9 mouse cellular contexts compared by ENCODE assay signal in the genomic region with DNA sequence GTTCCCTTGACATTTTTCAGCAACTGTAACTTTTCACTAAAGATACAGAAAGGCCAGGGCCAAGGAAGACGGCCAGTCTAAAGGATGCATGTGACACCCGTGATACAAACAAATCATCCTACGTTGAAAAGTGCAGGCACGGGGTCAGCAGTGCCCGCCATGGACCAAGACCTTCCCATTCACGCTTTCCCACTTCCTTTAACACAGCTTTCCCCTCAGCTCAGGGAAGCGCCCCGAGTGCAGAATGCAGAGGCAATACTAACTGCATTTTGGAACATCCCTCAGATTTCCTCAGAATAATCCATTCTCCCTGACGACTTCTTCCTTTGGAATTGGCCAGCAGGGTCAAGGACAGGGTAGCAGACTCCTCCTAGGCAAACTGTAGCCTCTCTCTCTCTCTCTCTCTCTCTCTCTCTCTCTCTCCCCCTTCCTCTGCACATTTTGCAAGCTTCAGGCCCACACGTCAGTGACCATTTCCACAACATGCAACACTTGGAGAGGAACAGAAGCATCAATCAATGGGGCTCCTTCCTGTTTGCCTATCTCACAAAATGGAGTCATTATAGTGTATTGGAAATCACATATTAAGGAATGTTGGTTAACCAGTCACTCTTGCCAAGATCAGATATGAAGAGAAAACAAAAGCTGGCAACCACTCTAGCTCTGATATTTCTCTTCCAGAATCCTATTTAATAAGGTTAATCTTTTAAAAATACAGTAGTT. TPM values are rescaled to one million over a fixed set of nuclear protein-coding genes. Genes with fewer than 3 reads are reported as not detected.
DNase-seq lines count a peak whose midpoint lies in the region; ATAC-seq lines count a peak whose summit lies in the region.
"Had no signal": no experiment of that assay in that cellular context is flagged by ENCODE, and none has a peak within 500 bp of the region (broad histone marks: within the 10 kb centered on the region; RNA-seq: fewer than 3 reads in every experiment).

No protein-coding gene starts in this region.

- H3K36me3 ChIP-seq in kidney, embryonic 16.5 days (ENCODE audit: insufficient read depth, low read length): no peaks in the 10 kb centered on the region
- no peaks in the 10 kb centered on the region for H3K36me3 ChIP-seq in hindbrain, embryonic 16.5 days (ENCODE audit: control insufficient read depth, insufficient read depth, low read length)
- H3K36me3 ChIP-seq: forebrain, embryonic 15.5 days had no signal

- peaks cover 72% of the 10 kb centered on the region for H3K4me1 ChIP-seq in kidney, embryonic 16.5 days (ENCODE audit: insufficient read depth, low read length)
- peaks cover 41% of the 10 kb centered on the region for H3K4me1 ChIP-seq in hindbrain, embryonic 16.5 days (ENCODE audit: control insufficient read depth, insufficient read depth, low read depth, low read length)

- 39% methylated on average over 10 of the region's 10 CpGs for WGBS in kidney, embryonic 16.5 days
- WGBS in hindbrain, embryonic 16.5 days: 65% methylated on average over 10 of the region's 10 CpGs

- H3K4me2 ChIP-seq in kidney, embryonic 16.5 days (replicated peaks; ENCODE audit: low read depth, low read length): peak overlapping the region; percentile 72
- peak overlapping the region; percentile 46 for H3K4me2 ChIP-seq in hindbrain, embryonic 16.5 days (ENCODE audit: low read length)

- H3K27me3 ChIP-seq in kidney, embryonic 16.5 days (ENCODE audit: insufficient read depth, low read length): no peaks in the 10 kb centered on the region
- H3K27me3 ChIP-seq in hindbrain, embryonic 16.5 days (replicated peaks; ENCODE audit: control insufficient read depth, insufficient read depth, low read length): no peaks in the 10 kb centered on the region
- H3K27me3 ChIP-seq: forebrain, embryonic 15.5 days had no signal

- H3K9ac ChIP-seq in kidney, embryonic 16.5 days (replicated peaks; ENCODE audit: low read length): peak overlapping the region; percentile 51; the same call in 1 of the 2 replicates
- no peak overlapping the region for H3K9ac ChIP-seq in hindbrain, embryonic 16.5 days (ENCODE audit: low read depth, low read length)
- H3K9ac ChIP-seq: forebrain, embryonic 15.5 days had no signal

- ATAC-seq in kidney, embryonic 16.5 days (ENCODE audit: low FRiP score, low TSS enrichment): no peak
- ATAC-seq in hindbrain, embryonic 16.5 days: no peak
- peak; percentile 41 for ATAC-seq in megakaryocyte, adult 5-6 weeks (ENCODE audit: poor library complexity, severe bottlenecking)
- ATAC-seq: forebrain, embryonic 15.5 days had no signal

- 0 out of 2 replicates have a peak overlapping the region, but pooled peaks have one; percentile 30 for H3K4me3 ChIP-seq in kidney, embryonic 16.5 days (ENCODE audit: low read length)
- H3K4me3 ChIP-seq in hindbrain, embryonic 16.5 days (ENCODE audit: low read length): no peak overlapping the region; the same call in 1 of the 2 replicates
- H3K4me3 ChIP-seq: forebrain, embryonic 15.5 days had no signal

- peak overlapping the region; percentile 84 for H3K27ac ChIP-seq in kidney, embryonic 16.5 days (ENCODE audit: low read length)
- no peak overlapping the region for H3K27ac ChIP-seq in hindbrain, embryonic 16.5 days (ENCODE audit: low read depth, low read length)
- H3K27ac ChIP-seq: forebrain, embryonic 15.5 days had no signal

- DNase-seq in adrenal gland, adult 2 months: peak; percentile 62
- DNase-seq in adrenal gland, adult 8-10 months: no peak
- DNase-seq in kidney, adult 18-20 months: no peak
- DNase-seq in embryo, embryonic 10.5 days (ENCODE audit: low spot score): no peak
- no peak for DNase-seq in Muller cell, postnatal 12 days (ENCODE audit: inconsistent ontology term)

- no peaks in the 10 kb centered on the region for H3K9me3 ChIP-seq in kidney, embryonic 16.5 days (ENCODE audit: low read length)
- H3K9me3 ChIP-seq in hindbrain, embryonic 16.5 days (ENCODE audit: control insufficient read depth, low read length): no peaks in the 10 kb centered on the region
- H3K9me3 ChIP-seq: forebrain, embryonic 15.5 days had no signal

RNA-seq across cellular contexts. Expression of a gene that starts 3.7 kb away (rescaled TPM):
- 10 to 100 TPM; 49.1 to 64.9 TPM for total RNA-seq in adrenal gland, adult 2 months (2021)
- 8.3 and 8.8 TPM in 2 replicates for polyA plus RNA-seq in adrenal gland, adult 2 months (2012; rRNA removed)
- total RNA-seq in adrenal gland, adult 8-10 months (2022): 100 to 1,000 TPM in 1 of 4 experiments, 10 to 100 TPM in 3; 41.6 to 114 (median 77.4) TPM
- polyA plus RNA-seq in kidney, embryonic 16.5 days (2015; fragmentation: Nextera tagmentation; extraction: Ambion mirVana): 26.6 and 31.1 TPM in 2 replicates
- 12.1 and 13.5 TPM in 2 replicates for polyA plus RNA-seq in hindbrain, embryonic 16.5 days (2015; fragmentation: Nextera tagmentation; extraction: Ambion mirVana)
- 61.5 and 62.2 TPM in 2 replicates for total RNA-seq in megakaryocyte, adult 5-6 weeks (2015)
- total RNA-seq in megakaryocyte, adult 5-6 weeks (2017): 74.4 and 92.6 TPM in 2 replicates
